Mouse (Mus musculus): ENCODE measurements around the gene Tssk6. TPM values are rescaled to one million over a fixed set of nuclear protein-coding genes. Genes with fewer than 3 reads are reported as not detected.
"Not testable (repeated sequence)": the region's sequence is repeated elsewhere in the genome, so short reads cannot be mapped to it uniquely, and the experiment has no call there.

Gene Tssk6
- total RNA-seq, 2 experiments from 2014 or later = 0.08 to 0.52 TPM

DNA sequence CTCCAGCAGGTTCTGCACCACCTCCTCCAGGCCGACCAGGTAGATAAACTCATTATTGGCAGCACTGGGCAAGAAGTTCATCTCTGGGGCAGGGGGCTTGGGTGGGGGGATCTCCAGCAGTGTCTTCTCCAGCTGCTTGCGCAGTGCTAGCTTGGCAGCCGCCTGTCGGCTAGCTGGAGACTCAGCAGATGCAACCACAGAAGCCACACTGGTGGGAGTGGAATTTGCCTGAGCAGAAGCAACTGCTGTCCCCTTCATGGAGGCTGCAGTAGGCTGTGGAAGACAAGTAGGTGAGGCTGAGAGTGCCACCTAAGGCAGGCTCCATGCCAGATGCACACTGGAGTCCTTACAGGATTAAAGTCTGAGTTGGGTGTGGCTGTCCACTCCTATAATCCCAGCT is 12.5 kb downstream of the Tssk6 start:
- no peak for ATAC-seq (replicated peaks; ENCODE audit: poor library complexity)

DNA sequence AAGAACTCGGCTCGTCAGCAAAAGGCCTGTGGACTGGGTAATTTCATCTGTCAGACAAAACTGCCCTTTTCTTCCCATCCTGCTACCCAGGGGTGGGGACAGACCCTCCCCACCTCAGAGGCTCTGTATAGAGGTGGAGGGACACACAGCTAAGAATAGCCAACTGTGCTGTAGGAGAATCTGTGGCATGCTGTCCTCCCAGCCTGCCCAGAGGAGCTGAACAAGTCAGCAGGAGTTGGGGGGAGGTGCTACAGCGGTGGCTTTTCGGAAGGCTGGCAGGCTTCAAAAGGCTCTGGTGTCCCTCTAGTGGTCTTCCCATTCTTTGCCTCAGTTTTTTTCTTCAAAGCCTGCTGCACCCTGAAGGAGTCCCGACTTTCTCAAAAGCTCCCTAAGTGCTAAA is 13.8 kb downstream of the Tssk6 start:
- no peak for ATAC-seq (replicated peaks; ENCODE audit: poor library complexity)

DNA sequence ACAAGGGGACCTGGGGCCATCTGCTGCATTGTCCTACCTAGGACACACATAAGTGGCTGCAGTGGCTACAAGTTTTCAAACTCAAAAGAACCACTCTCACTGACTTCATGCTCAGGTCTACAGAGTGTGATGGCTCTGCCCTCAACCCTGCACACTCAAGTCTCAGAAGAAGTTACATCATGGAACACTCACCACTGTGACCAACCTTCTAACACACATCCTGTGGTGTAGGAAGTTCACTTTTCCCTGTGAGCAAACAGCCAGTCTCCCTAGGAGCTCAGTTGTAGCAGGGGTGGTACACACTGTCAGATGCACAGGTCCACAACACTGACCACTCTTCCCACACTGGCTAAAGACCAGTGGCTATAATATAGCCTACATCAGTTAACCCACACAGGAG is 16.5 kb downstream of the Tssk6 start:
- ATAC-seq (replicated peaks; ENCODE audit: poor library complexity) = no peak

DNA sequence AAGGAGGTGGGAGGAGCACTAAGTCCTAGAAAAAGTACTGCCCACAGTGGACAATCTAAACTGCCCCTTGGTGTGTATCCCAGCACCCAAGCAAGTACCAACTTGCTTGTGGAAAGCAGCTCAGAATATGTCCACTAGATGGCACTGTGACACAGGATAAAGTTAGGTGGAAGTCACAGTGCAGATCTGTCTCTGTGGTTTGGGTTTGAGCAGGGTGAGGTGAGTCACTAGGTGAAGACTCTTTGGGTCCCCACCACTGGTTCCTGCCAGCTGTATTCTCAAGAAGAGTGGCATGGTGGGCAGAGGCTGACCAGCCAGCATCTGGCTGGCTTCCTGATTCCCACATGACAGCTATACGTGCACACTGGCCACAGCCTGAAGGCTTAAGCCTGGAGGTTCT is 17.0 kb downstream of the Tssk6 start:
- peak; percentile 84 for ATAC-seq (replicated peaks; ENCODE audit: poor library complexity)

DNA sequence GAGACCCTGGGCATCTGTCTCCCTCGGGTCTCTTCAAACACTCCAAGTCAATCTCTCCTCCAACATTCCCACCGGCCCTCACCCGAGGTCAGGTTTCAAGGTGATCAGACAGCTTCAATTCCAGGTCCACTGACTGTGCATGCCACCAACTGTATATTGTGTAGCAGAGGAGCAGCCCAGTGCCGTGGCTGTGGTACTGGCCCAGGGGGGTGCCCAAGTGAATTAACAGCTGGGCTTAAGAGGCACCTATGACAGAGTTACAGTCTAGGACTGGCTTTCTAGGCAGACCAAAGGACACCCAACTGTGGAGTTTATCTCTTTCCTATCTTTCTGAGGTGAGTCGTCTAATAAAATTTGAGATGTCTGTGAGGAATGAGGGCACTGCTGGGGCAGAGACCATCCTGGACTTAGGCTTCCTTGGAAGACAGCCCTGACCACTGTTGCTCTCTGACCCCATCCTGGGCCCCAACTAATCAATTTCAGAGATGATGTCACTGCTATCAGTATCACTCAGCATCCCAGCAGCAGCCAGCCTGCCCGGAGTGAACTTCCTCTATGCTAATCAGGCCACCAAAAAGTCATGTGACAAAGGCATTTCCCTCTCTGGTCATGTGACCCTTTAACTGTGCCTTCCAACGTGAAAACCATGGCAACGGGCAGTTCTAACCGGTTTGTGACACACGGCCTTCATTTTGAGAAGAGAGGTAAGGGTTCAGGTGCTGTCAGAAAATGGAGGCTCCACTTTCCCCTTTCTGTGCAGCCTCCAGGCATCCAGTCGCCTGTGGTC is 18.1 kb downstream of the Tssk6 start:
- ATAC-seq (replicated peaks; ENCODE audit: poor library complexity) = peak; percentile 63

DNA sequence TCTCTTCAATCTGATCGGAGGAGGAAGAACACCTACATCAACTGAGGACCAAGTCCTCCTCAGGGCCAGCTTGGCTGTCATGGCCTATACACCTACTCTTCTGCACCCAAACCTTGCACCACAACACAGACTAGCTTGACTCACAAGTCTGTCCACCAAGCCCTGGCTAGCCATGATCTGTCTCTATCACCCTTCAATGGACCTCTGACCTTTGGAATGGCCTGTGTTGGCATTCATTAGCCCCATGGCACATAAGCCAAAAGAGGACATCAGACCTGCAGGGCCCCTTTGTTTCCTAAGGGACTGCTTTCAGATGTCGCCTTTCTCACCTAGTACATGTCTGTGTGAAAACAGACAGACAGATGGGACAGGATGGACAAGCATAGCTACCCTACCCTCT is 19.2 kb downstream of the Tssk6 start:
- ATAC-seq (replicated peaks; ENCODE audit: poor library complexity) = no peak

DNA sequence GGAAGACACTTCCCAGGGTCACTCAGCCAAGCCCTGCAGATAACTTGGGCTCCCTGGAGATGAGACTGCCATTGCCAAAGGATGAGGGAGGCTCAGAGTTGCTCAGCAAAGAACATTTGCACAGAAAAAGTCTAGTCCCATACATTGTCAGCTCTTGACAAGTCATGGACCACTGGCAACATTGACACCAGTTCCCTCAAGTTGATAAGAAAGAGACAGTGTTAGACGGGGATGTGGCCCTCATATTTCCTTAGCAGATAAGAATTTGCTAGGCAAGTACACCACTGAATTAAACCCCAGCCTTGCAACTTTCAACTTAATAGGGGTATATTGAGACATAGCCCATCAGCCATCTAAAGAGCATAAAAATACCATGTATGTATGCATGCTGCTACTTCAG is 22.0 kb downstream of the Tssk6 start:
- no peak for ATAC-seq (replicated peaks; ENCODE audit: poor library complexity)

DNA sequence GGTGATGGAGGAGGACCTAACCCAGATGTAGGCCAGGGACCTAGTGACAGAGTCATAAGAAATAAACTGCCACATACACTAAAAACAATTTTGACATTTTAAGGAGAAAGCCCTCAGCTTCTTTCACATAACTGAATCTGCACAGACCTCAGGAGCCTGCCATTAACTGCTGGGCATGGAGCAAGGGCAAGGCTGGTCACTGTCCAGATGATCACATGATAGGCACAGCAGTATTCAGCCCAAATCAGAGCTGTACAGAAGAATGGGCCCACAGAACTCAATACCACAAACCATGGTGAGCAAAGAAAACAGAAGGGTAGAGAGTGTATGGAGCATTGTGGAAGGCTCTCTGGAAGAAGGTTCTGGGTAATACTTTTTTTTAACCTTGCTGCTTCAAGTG is 24.9 kb downstream of the Tssk6 start:
- ATAC-seq (replicated peaks; ENCODE audit: poor library complexity) = no peak

DNA sequence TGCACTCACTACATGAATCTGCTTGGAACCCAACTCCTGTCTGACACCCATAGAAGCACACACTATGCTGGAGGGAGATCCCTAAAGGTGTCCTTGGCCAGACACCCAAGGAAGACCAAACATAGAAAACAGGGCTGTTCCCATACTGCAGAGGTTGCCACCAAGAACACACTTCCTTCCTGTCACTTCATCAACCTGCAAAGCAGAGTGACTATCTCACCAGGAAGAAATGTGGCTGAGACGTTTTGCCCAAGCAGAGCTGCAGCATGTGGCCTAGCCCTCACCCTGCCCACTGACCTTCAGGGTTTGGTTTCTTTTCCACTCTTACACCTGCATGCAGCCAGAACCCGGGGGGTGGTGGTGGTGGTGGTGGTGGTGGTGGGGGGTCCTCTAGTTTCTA is 31.8 kb downstream of the Tssk6 start:
- ATAC-seq (replicated peaks; ENCODE audit: poor library complexity) = no peak

DNA sequence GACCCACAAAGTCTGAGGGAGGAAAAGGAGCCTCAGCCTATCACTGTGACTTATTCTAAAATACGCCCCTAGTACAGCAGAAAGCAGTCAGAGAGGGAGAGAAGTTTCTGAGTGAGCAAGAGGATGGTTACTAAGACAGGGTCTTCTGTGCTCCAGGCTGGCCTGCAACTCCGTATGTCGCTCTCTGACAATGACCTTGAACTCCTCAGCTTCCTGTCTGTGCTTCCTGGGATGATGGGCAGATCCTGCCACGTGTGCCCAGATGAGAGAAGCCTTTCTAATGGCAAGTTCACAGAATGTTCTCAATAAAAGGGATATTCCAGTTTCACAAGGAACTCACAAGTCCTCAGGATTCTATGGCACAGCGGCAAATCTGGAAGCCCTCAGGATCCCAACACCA is 32.6 kb downstream of the Tssk6 start:
- no peak for ATAC-seq (replicated peaks; ENCODE audit: poor library complexity)

DNA sequence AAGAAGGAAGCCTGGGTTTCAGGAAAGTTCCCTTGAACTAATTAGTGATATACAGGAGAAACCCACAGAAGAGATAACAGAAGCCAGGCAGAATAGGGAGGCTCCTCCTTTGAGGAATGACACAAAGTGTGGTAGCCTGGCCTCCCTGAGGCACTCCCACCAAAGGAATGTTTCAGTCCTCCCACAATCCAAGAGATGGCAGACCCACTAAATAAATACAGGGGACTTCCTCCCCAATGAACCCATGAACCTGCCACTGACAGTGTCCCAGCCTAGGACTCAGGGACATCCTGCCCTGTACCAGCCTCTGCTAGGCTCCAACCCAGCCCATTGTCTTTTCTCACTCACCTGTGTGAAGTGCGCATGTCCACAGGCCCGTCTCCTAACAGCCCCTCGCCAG is 33.4 kb downstream of the Tssk6 start:
- ATAC-seq (replicated peaks; ENCODE audit: poor library complexity) = no peak

DNA sequence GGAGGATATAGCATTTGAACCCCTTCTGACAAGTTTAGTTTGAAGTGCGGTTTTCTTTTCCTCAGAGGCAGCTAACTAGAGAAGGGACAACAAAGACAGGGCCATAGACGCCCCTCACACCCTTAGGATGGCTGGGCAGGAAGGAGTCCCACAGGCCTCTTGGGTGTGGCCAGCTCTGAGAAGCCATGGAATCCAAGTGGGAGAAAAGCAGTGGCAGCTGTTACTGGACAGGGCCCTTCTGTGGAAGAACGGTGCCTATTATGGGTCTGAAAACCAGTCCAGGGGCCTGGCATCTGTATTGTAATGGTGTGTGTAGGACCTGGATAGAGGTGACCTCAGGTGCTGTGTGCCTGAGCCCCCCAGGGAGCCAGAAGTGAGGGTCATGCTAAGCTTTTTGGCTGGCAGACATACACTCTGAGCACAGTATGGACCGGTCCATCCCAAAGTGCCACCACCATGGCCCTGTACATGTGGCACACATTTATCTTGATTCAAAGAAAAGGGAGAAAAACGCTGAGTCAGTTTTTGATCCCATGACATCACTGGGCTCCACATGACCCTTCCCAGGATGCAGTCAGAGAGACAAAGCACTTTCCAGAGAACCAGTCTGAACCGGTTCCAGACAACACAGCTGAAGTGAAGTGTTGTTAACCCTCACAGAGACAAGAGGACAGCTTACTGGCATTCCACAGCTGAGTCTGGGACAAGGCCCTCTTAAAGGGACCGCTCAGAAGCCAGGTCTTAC is 34.2 kb downstream of the Tssk6 start:
- ATAC-seq (replicated peaks; ENCODE audit: poor library complexity) = no peak

DNA sequence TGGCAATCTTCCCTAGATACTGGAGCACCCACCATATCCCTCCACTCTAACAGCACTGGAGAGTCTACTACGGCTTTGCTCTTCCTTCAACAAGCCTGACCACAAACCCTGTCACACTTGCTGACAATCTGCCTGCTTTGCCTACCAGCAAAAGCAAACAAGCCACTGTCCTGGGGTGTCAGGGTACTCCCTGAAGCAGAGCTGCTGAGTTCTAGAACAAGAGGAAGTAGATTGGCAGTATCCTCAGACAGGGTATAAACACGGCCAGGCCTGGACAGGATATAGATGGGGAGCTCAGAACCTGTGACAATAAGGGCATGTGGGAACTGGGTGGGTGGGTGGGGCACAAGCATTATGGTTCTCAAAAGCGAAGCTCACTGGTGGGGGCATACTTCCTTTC is 35.5 kb downstream of the Tssk6 start:
- no peak for ATAC-seq (replicated peaks; ENCODE audit: poor library complexity)

DNA sequence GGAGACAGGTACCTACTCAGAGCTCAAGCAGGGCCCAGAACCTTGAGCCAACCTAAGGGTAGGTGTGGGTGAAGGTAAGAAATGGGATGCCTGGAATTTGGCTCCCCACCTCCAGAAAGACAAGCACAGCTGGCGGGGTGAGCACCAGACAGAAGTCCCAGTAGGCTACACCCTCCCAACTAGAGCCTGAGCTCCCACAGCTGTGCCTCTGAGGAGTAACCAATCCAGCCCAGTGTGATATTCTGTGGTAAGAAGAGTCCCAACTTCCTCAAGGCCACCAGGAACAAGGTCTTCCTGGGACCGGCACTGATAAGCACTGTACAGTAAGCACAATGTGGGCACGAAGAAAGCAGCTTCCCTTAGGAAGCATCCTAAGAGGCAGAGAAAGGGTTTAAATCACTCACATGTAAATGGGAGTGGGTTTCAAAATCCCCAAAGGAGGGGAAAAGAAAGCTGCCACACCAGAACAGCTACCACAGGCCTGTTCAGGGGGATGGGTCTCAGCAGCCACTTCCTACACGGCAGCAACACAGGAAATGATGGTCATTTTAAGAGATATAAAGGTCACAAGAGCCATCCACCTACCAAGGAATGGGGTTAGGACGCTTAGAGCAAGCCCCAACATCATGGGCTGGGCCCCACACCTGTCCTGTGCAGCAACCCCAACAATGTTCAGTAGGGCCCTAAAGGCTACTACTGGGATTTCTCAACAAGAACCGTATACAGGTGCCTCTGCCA is 36.4 kb downstream of the Tssk6 start:
- peak; percentile 47; the same call in 1 of the 2 replicates for ATAC-seq (replicated peaks; ENCODE audit: poor library complexity)

DNA sequence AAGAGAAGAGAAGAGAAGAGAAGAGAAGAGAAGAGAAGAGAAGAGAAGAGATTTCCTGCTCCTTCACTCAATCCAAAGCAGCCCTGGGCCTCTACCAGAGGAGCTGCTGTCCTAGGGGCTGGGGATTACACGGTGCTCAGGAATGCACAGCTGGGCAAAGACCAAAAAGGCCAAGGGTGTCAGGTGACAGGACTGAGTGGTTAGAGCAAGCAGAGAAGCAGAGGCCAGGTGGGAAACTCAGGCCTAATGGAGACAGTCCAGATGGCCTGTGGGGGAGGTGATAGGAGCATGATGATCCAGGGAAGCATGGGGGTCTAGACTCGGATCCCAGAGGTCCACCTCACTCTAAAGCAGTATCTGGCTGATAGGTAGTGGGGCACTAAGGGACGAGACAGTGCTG is 37.6 kb downstream of the Tssk6 start:
- ATAC-seq (replicated peaks; ENCODE audit: poor library complexity) = no peak

DNA sequence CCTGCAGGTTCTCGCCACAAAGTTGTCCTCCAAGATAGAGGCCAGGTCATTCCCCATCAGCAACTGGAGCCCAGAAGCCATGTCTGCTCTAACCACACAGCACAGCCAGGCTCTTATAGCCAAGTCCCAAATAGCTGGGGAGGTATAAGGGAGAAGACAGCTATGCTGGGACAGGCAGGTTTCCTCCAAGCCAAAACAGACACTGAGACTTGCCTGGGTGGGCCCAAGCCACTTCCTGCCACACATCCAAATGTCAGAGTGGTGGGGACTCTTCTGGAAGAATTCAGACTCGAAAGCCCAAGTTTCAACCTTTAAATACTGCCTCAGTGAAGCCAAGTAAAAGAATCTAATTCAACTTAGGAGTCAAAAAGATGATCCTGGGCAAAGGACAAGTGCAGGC is 38.4 kb downstream of the Tssk6 start:
- no peak for ATAC-seq (replicated peaks; ENCODE audit: poor library complexity)

DNA sequence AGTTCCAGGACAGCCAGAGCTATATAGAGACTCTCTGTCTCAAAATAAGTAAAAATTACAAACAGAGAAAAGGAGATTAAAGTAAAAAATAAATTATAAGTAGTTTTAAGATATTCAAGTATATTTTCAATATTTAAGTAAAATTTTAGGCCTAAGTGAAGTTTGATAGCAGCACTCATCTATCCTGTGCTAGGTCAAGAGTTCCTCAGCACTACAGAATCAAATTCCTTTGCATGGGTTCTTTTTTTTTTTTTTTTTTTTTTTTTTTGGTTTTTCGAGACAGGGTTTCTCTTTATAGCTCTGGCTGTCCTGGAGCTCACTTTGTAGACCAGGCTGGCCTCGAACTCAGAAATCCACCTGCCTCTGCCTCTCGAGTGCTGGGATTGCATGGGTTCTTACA is 40.5 kb downstream of the Tssk6 start:
- ATAC-seq (replicated peaks; ENCODE audit: poor library complexity) = not testable (repeated sequence)

DNA sequence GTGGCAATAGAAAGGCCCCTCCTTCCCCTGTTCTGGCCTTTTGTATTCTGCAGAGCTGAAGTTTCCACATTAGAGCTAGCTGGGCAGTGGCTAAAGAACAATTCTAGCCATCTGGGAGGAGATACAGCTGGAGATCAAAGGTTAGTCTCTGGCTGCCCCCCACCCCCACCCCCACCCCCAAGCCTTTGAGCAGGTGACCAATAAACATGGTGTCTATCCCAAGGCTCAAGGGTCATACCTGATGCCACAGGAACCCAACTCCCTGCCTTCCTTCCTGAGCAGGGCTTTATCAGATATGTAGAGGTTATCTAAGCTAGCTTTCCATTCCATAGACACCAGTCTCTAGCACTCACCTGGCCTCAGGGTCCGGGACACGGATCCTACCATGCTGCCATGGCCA is 48.3 kb downstream of the Tssk6 start:
- no peak for ATAC-seq (replicated peaks; ENCODE audit: poor library complexity)

Data from megakaryocyte progenitor cell, adult 5-6 weeks (primary cell).